In the genomic region with DNA sequence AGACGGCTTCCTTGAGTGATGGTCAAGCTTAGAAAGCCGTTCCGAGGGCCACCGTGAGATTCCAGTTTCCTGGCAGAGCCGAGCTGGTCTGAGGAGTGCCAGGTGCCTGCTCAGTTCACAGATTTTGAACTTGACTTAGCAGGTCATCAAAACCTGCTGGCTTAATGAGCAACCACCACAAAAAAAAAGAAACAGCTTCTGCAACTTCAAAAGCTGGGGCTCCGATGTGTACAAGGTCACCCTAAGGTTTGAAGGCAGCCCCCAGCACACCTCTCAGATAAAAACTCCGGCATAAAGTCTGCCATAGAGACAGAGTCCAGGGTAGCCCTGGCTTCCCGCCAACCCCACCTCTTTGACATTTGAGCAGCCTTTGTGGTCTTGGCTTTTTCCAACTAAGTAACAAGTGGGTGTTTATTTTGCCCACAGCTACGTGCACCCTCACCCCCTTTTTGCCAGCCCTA, we compare ENCODE assay signal across 7 mouse cellular contexts. TPM values are rescaled to one million over a fixed set of nuclear protein-coding genes. Genes with fewer than 3 reads are reported as not detected.
DNase-seq lines count a peak whose midpoint lies in the region; ATAC-seq and TF ChIP-seq lines count a peak whose summit lies in the region.

TSS of gene D630039A03Rik (minus strand) at position 97 of the 461 bp plus-strand sequence.

- no peak within 1 kb of the TSS for H3K27ac ChIP-seq in cerebellum, adult 2 months (ENCODE audit: insufficient read depth, low read length)

- TF ChIP-seq POLR2A in cerebellum, adult 2 months (IDR thresholded peaks at IDR 0.05; ENCODE audit: borderline replicate concordance, insufficient read depth, low read length), result no peak

- DNase-seq in thymus, postnatal 36 days, result peak; percentile 33 to 38
- no peak for DNase-seq in thymus, postnatal 0 days (ENCODE audit: low spot score)
- DNase-seq in cerebellum, adult 2 months, result peak; percentile 48 to 61
- DNase-seq in kidney, adult 18-20 months, result peak; percentile 72
- DNase-seq in lung, adult 18-20 months, result peak; percentile 69 to 73
- DNase-seq in layer of hippocampus, postnatal 25 days (ENCODE audit: extremely low spot score in 1 of 2, low spot score in 1 of 2), result no peak

- H3K4me1 ChIP-seq in cerebellum, adult 2 months (ENCODE audit: control insufficient read depth, insufficient read depth, low read length), result peaks cover 18% of the 10 kb centered on the region

- H3K4me3 ChIP-seq in cerebellum, adult 2 months (replicated peaks; ENCODE audit: insufficient read depth, low read depth, low read length), result peak within 1 kb of the TSS; percentile 46

- TF ChIP-seq CTCF in cerebellum, adult 2 months (IDR thresholded peaks at IDR 0.05; ENCODE audit: borderline replicate concordance, insufficient read depth, low read depth, low read length), result no peak

- WGBS in cerebellum, adult 2 months, result 11% methylated on average over 9 of the region's 9 CpGs

- no peak for ATAC-seq in frontal cortex, adult (ENCODE audit: low TSS enrichment)

- no peaks in the 10 kb centered on the region for H3K27me3 ChIP-seq in cerebellum, adult 2 months (ENCODE audit: control insufficient read depth, insufficient read depth, low read length)

RNA-seq across cellular contexts. Expression of gene D630039A03Rik, which starts in this region (rescaled TPM):
- 0.13 and 0.16 TPM in 2 replicates for polyA plus RNA-seq in thymus, postnatal 0 days (2015; fragmentation: Nextera tagmentation; extraction: Ambion mirVana)
- polyA plus RNA-seq in cerebellum, adult 2 months (2012; rRNA removed), result 0.54 and 0.86 TPM in 2 replicates
- under 1 TPM; 0.39 to 0.42 TPM for total RNA-seq in layer of hippocampus, postnatal 25 days (2021)

Comparison
In these comparisons a context has a peak if more than half of its experiments do, and no peak if none do; other contexts are left out.
1. DNase-seq: peak in thymus, postnatal 36 days (2 of 2), kidney, adult 18-20 months (single experiment) and lung, adult 18-20 months (2 of 2); none in thymus, postnatal 0 days (single experiment) and layer of hippocampus, postnatal 25 days (0 of 2).
2. Peak in DNase-seq and H3K4me3 ChIP-seq in cerebellum, adult 2 months; RNA of the gene not detected or under 1 TPM.